Mouse (Mus musculus) mouse trophoblast stem cell (cell line): ENCODE data around the gene Olfr571.

Experiments
- in situ Hi-C, 2 experiments: fragments of 300-500 bp; cut with MseI, MboI; formaldehyde crosslinking; loops; 2 replicates in 1 of 2; 3 replicates in 1 of 2; pipeline ENCODE4 v1.15.1; 2025

Gene Olfr571

DNA sequence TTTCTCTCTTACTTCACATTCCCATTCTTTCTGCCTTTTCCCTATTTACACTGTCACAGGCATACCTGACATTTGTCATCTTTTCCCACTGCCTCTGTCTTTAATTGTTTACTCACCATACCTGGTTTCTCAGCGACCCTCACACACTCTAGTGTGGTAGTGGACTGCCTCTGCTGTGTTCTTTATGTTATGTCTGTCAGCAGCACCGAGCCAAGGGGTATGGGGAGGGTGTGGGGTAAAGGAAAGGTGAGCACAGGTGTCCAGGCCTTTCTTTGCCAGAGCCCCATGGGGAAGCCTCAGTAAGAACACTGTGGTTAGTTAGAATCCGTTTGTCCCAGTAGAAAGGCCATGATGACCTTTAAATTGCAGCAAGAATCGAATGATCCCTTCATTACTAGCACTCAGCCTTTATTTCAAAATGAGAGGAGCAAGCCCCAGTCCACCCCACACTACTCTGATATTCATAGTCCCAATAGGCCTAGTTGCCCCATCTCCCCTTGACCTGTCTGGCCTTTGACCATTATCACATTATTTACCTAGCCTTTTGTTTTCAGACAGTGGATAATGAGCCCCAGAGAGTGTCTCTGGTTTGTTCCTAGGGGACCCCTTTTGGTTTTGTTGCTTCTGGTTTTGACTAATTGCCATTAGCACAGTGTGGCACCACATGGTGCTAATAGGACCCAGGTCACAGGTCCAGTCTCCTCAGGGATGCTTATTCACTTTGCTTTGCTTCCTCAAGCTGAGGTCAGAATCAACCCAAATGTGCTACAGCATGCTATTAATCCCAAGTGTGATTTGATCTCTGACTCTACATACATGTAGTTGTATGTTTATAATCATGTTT, at the start of gene Olfr571:
Gene Olfr571, minus strand, starts transcription at position 505 of the 844 bp plus-strand sequence.
- in situ Hi-C loops = loop anchor here (10.0 kb wide), 3 partner anchors 222 to 402 kb away; partner anchors contain the start of genes Olfr557 (in 2 of the 2) and Olfr556 (in 1 of the 2)

DNA sequence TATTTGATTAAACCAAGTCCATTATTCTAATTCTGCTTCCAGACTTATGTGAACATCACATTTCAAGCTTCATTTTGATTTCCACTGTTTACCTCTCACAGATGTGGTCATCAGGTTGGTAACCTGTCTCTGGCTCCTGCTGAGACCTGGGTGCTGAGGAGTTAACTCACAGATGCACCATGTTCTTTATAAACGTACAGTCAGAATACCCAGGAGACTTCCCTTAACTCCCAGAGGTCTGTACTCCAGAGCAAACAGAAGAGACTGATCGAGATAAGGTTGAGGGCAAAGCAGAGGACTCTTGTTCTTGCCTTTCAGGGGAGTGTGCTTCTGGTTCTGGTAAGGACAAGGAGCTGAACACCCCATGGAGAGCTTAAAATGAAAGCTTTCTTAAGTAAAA, 45.0 kb upstream of the Olfr571 start, which contains the start of gene Olfr576:
Gene Olfr576, plus strand, starts transcription at position 301 of the 400 bp plus-strand sequence.
- in situ Hi-C loops = no loop called here

DNA sequence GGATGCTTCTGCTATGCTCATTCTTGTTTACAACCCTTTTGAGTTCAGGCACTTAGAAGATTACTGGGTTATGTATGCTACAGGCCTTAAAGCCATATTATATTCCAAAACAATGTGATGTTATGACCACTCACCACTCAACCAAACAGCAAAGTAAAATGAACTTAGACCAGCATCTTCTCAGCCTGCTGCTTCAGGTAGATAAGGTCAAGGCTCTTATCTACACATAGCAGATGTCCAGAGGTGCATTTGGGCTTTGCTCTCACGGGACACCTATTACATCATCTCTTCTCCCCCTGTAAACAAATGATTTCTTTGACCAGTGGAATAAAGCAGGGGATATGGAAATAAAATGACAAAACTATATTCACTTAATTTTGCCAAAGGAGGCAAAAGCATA, 41.3 kb upstream of the Olfr571 start, which contains the start of gene Olfr575:
Gene Olfr575, minus strand, starts transcription at position 183 of the 400 bp plus-strand sequence.
- in situ Hi-C loops = no loop called here

DNA sequence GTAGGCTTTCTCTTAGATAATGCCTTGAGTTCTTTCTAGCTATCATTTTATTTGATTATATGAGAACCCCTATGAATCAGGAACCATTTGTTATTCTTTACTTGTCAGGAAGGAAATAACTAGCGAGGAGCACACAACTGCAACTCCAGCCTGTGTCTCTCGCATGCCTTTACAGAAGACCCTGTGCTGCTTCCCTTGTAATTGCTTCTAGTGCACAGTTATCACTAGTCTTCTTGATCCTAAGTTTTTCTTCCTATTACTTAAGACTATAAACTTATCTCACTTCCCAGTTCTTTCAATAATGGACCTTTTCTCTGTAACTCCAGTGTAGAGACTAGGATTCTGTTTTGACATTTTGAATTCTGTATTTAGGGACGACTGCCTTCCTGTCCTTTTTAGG, 40.8 kb upstream of the Olfr571 start:
- in situ Hi-C loops = no loop called here

DNA sequence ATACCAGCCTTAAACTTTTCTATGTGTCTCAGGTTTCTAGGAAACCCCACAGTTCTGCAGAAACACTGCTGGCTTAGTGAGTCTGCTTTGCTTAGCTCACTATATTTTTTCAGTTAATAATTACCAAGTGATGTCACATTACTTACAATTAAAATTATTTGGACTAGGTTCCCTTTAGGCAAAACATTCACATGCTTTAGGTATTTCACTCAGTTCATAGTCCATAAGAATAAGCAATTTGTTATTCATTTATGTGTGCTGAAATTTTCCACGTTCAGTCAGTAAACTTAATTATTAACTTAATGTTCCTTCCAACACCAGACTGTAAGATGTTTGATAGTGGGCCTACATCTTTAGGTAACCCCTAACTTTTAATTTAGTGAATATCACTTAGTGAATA, 33.4 kb upstream of the Olfr571 start:
- in situ Hi-C loops = no loop called here

DNA sequence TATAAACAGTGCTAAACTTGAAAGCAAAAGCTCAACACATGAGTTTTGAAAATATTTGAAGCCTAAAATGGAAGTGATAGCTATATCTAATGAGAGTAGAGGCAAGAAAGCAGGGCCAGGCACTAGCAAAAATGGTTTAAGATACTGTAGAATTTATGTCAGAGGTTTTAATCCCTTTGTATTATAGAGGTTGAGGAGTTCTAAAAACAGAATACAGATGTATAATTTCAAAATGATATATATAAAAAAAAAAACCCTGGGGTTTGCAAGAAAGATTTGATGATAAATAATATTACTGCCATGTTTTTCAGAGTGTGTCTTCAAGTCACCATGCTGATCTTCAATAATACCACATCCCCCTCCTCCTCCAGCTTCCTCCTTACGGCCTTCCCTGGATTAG, 30.8 kb upstream of the Olfr571 start, which contains the start of gene Olfr574:
Gene Olfr574, plus strand, starts transcription at position 301 of the 400 bp plus-strand sequence.
- in situ Hi-C loops = no loop called here

DNA sequence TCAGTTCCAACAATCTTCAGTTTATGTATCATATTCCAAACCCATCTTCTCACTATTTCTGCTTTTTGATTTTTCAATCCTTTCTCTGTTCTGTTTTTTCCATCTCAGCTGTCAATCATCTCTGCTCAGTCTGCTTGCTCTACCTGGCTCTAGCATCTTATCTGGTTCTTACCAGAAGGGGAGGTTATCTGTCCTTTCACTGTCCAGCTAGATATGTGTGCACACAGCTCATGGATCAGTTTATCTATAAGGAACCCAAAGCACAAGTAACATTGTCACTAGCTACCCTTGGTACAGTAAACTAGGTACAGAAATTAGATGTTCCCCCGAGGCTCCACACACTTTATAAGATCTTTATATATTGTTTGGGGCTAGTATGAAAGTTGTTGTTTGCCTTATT, 26.1 kb upstream of the Olfr571 start:
- in situ Hi-C loops = no loop called here

DNA sequence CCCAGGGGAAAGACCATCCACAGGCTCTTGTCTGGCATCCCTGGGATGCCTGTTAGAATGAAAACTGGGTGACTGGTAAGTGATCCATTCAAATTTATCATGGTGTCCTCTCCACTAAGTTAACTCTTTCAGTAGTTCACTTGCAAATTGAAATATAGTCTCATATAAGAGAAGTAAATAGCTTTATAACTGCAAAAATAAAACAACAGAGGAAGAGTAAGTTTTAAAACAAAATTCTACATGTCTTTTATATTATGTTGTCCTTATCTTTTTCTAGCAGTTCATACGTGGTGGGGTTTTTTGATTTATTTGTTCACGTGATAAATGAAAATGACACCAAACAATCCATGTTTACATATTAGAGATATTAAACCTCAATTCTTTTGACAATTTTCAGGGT, 25.1 kb upstream of the Olfr571 start, which contains the start of gene Olfr573-ps1:
Gene Olfr573-ps1, minus strand, starts transcription at position 101 of the 400 bp plus-strand sequence.
- in situ Hi-C loops = no loop called here

DNA sequence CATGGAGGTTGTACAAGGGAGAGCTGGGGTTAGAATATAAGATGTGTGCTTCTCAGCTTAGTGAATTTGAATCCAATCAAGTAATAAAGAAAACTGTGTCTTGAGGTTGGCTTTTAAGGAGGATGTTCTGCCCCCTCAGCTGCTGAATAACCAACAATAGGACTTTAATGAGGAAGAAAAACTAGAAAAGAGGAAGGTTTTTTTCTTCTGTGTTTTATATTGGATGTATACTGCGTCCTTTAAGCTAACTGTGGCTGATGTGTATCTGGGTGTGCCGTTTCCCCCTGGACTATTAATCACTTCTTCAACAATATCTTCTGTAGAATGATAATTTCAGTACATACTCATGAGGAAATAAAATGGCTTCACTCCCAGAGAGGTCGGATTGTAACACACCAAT, 9.8 kb upstream of the Olfr571 start:
- in situ Hi-C loops = no loop called here

DNA sequence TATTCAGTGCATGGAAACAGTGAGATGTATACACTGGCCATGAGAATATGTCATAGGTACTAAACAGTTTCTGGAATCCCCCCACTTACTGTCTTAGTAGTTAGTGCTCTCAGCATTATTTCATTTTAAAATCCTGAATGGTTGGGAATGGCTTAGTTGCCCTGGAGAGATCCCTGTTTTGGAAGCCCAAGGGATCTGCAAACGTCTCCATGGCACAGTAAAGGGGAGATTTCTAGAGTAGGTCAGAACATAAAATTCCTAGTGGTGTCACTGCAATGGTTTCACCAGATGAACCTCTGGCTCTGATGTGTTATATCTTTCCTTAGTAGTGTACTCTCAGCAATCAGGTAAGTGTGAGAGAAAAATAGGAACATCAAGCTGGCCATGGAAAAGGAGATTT, 6.8 kb upstream of the Olfr571 start, which contains the start of gene Olfr572:
Gene Olfr572, plus strand, starts transcription at position 301 of the 400 bp plus-strand sequence.
- in situ Hi-C loops = no loop called here

DNA sequence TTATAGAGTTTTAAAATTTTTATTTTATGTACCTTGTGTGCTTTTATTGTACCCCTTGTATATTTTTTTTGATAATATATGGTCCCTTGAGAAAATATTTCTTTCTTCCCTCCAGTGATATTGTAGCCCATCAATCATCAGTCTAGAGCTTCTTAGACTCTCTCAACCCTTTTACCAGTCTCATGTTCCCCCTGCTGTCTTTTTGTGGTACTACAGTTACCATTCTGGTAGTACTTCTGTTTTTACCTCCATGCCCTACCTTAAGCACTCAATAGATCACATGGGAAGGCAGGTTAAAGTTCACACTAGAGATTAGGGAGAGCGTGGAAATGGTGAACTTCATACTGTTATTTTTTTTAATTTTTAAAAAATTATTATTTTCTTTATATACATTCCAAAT, 2.3 kb upstream of the Olfr571 start:
- in situ Hi-C loops = loop anchor here (10.0 kb wide), 3 partner anchors 225 to 405 kb away; partner anchors contain the start of genes Olfr557 (in 2 of the 2) and Olfr556 (in 1 of the 2)

DNA sequence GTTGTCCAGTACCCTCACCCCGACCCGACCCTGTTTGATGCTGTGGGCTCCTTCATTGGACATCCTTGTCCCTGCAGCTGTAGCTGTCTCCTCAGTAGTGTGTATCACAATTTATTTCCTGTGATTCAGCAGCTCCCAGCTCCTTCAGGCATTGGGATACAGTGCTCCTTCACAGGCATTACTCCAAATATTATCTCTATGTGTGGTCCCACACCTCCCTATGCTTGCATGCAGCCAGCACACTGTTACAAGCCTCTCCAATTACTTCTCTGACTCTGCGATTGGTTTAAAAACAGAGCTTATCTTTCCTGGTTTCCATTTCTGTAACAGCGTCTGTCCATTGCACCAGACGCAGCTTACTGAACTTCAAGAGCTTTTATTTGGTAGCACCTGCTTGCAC, 931 bp downstream of the Olfr571 start:
- in situ Hi-C loops = loop anchor here (10.0 kb wide), 3 partner anchors 222 to 402 kb away; partner anchors contain the start of genes Olfr557 (in 2 of the 2) and Olfr556 (in 1 of the 2)

DNA sequence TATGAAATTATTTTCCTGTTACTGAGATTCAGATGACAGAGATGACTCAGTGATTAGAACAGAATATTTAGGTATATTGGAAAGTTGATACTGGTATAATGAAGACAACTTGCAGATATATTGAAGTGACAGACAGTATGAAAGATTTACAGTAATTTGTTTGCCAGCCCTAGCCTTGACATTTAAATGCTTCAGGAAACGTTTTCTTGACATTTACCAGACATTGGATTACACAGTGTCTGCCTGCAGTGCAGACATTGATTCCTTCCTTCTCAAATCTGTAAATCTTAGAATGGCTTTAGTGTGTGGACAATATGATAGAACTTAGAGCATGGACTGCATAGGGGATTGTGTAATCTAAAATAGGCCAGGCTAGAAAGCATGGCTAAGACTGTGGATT, 2.1 kb downstream of the Olfr571 start:
- in situ Hi-C loops = loop anchor here (10.0 kb wide), 3 partner anchors 220 to 400 kb away; partner anchors contain the start of genes Olfr557 (in 2 of the 2) and Olfr556 (in 1 of the 2)

DNA sequence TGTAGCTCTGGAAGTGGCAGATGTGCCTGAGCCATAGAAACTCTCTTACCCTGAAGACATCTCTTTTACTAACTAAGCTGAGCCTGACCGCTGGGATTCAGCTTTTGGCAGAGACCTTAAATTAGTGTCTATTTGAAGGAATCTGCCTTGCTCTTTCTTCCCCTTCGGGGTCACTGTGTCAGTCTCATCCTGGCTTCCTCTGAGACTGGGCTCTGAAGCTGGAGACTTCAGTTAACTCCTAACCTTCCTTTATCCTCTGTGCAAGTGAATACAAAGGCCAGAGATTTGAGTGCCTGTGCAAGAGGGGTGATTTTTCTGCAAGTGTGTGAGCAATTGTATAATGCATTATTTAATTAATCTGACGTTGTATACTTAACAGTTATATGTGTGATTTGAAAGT, 26.6 kb downstream of the Olfr571 start, which contains the start of gene Olfr569:
Gene Olfr569, minus strand, starts transcription at position 101 of the 400 bp plus-strand sequence.
- in situ Hi-C loops = no loop called here

DNA sequence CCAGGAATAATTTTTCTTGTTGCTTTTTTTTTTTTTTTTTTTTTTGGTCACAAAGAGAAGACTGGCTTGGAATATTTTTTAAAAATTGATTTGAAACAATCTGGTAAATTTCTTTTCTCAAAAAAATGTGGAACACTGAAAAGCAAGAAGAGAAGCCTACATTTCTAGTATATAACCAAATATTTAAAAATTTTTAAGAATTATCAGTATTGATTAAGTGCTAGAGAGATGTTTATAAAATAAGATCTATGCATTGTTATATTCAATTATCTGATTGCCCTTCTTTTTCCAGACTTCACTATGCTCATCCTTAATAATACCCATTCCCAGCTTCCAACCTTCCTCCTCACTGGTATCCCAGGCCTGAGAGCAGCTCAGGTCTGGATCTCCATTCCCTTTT, 40.5 kb downstream of the Olfr571 start, which contains the start of gene Olfr568:
Gene Olfr568, plus strand, starts transcription at position 301 of the 400 bp plus-strand sequence.
- in situ Hi-C loops = no loop called here

DNA sequence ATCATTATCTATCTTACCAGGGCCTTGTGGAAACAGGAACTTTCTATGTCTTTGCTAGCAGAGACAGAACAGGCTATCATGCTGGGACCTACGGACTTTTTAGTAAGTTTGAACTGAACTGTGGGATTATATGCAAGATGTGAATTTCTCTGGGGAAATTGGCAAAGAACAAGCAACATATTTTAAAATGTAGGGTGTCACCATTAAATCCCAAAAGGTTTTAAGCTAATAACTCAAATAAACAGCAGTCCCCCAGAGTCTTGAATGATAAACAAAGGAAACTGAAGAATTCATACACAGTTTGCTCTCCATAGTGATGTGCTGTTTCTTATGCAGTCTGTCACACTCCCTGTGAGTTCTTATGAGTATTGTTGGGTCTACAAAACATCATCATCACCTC, 58.7 kb downstream of the Olfr571 start, which contains the start of gene Olfr566:
Gene Olfr566, minus strand, starts transcription at position 101 of the 400 bp plus-strand sequence.
- in situ Hi-C loops = no loop called here

DNA sequence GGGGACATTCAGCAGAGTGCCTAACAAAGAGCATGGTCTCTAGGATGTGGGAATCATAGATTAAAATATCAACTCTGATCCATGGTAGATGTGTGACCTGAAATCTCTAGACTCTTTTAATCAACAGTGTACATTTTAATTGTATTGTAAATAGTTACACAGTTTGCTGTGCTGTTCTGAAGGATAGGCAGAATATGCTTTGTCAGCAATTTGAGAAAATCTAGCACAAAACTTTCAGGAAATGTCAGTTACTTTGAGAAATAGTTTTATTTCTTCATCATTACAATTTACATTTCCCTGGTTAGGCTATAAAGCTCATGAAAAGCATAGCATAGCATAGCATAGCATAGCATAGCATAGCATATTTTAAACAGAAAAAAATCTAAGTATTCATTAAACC, 61.5 kb downstream of the Olfr571 start:
- in situ Hi-C loops = no loop called here
